Mouse (Mus musculus) heart, embryonic 16.5 days (tissue): ENCODE data around the gene Cit. TPM values are rescaled to one million over a fixed set of nuclear protein-coding genes. Genes with fewer than 3 reads are reported as not detected.

Source experiments
- ATAC-seq: fragments of 200-750 bp; cut with Nextera tagmentation; replicated peaks from 2 replicates; pipeline ENCODE4 v1.8.0; 2017; ENCODE audit warnings: moderate number of reproducible peaks; ENCODE audit not compliant: insufficient read depth, low FRiP score; ENCODE audit errors: extremely low read depth
- H3K27ac ChIP-seq: fragments of 300-500 bp; sonication (generic); 2 replicates; pipeline ENCODE4 v1.5.1; 2014; ENCODE audit warnings: mild to moderate bottlenecking, low read length, control low read depth, moderate library complexity
- H3K27me3 ChIP-seq: fragments of 300-500 bp; sonication (generic); 2 replicates; pipeline ENCODE4 v1.6.1; 2014; ENCODE audit warnings: low read length, mixed read lengths; ENCODE audit not compliant: control insufficient read depth, insufficient read depth
- H3K36me3 ChIP-seq: fragments of 300-500 bp; sonication (generic); 2 replicates; pipeline ENCODE4 v1.6.1; 2014; ENCODE audit not compliant: control insufficient read depth, insufficient read depth
- H3K4me1 ChIP-seq: fragments of 300-500 bp; sonication (generic); 2 replicates; pipeline ENCODE4 v1.6.1; 2014; ENCODE audit warnings: low read length, mixed read lengths; ENCODE audit not compliant: control insufficient read depth, insufficient read depth
- H3K4me2 ChIP-seq: fragments of 300-500 bp; sonication (generic); 2 replicates; pipeline ENCODE4 v1.6.1; 2014; ENCODE audit warnings: low read depth, mild to moderate bottlenecking, control low read depth, low read length
- H3K4me3 ChIP-seq: fragments of 300-500 bp; sonication (generic); 2 replicates; pipeline ENCODE4 v1.5.1; 2014; ENCODE audit warnings: mild to moderate bottlenecking, control low read depth, low read length
- H3K9ac ChIP-seq: fragments of 300-500 bp; sonication (generic); 2 replicates; pipeline ENCODE4 v1.6.1; 2014; ENCODE audit warnings: low read length, control low read depth
- H3K9me3 ChIP-seq: fragments of 300-500 bp; sonication (generic); replicated peaks from 2 replicates; pipeline ENCODE4 v1.6.1; 2016; ENCODE audit warnings: low read length; ENCODE audit not compliant: control insufficient read depth
- WGBS: fragments of 180-500 bp; shearing (Covaris S2); extraction: QIAGEN DNeasy Blood & Tissue Kit; methylation state at CpG from one replicate; pipeline ENCODE4 v1.1.7; 2014; 5-methylcytosine and 5-hydroxymethylcytosine counted together
- polyA plus RNA-seq: library from polyadenylated mRNA; unstranded; fragments of >200 nt; fragmentation: Nextera tagmentation; extraction: Ambion mirVana; gene quantifications from 2 replicates; pipeline ENCODE4 v1.2.1, GENCODE M21; 2015

Cit gene
- polyA plus RNA-seq, 1 experiment from 2014 or later, result 21.7 TPM

DNA sequence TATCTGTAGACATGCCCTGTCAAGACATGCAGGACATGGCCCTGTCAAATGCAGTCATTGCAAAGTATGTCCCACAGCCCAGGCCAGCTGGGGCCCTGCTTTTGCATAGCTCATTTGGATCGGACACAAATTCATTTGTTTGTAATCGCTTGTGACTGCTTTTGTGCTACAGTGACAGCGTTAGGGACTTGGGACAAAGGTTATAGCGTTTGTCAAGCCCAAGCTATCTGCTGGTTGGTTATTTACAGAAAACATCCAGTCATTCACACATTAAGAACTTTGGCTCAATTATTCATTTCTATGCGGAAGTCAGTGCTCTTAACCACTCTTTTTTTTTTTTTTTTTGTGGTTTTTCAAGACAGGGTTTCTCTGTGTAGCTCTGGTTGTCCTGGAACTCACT lies 207.1 kb downstream of the Cit start:
- Histone ChIP-seq H3K27me3 (no peaks in the 10 kb centered on the region), H3K27ac (no peak overlapping the region), H3K9ac (no peak overlapping the region), H3K4me2 (no peak overlapping the region), H3K4me3 (no peak overlapping the region), H3K9me3 (no peaks in the 10 kb centered on the region), H3K4me1 (no peaks in the 10 kb centered on the region), H3K36me3 (no peaks in the 10 kb centered on the region)
- ATAC-seq, result no peak
- WGBS, result 77% methylated on average over 5 of the region's 5 CpGs

DNA sequence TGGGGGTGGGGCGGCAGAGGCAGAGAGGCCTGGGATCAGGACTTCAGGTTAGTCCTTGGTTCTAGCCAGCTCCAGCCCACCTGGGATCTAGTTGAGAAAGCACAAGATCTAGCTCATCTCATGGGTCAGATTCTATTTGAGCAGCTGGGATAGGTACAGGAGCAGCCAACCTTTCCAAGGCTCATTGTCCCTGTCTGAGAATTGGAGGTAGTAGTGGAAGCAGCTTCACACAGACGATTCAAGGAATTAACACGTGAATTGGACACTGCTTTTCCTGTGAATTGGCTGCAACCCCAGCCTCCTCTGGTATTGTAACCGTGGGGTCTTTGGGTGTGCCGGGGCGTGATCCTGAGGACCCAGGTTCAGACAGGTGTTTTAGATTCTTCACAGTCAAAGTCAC lies 207.7 kb downstream of the Cit start:
- H3K9me3 ChIP-seq, result no peaks in the 10 kb centered on the region
- H3K27me3 ChIP-seq, result no peaks in the 10 kb centered on the region
- no peaks in the 10 kb centered on the region for H3K4me1 ChIP-seq
- WGBS, result 52% methylated on average over 6 of the region's 6 CpGs
- no peak overlapping the region for H3K4me3 ChIP-seq
- H3K9ac ChIP-seq, result no peak overlapping the region
- no peak overlapping the region for H3K4me2 ChIP-seq
- no peaks in the 10 kb centered on the region for H3K36me3 ChIP-seq
- no peak overlapping the region for H3K27ac ChIP-seq
- ATAC-seq, result no peak

Other genes starting within 250 kb of the Cit start
- 11.0 and 17.5 TPM in 2 replicates for gene Rab35, start 213.4 kb upstream of the Cit start, polyA plus RNA-seq
- 7.7 and 9.2 TPM in 2 replicates for gene Bicdl1, start 113.7 kb upstream of the Cit start, polyA plus RNA-seq
- gene Prkab1, start 179.2 kb downstream of the Cit start, polyA plus RNA-seq, result 37.8 and 43.9 TPM in 2 replicates
- not detected in 2 replicates for gene Tmem233, start 238.0 kb downstream of the Cit start, polyA plus RNA-seq